Mouse (Mus musculus) CH12.LX (cell line): ENCODE measurements at regions not wholly inside any gene's neighbourhood (a gene's known extent, or its start where the extent isn't known, plus 50 kb on each side); places are given as distances from the start of the nearest gene placed in this dataset.

ENCODE experiments used
- DNase-seq: peaks from one replicate; pipeline ENCODE4 v3.0.0-alpha.2; 2013; ENCODE audit errors: extremely low read depth
- H3K27ac ChIP-seq: 2 replicates; pipeline ENCODE4 v1.5.1; 2012; ENCODE audit warnings: low read depth, mild to moderate bottlenecking, control low read depth, moderate library complexity; ENCODE audit not compliant: insufficient read depth
- H3K27me3 ChIP-seq: replicated peaks from 2 replicates; pipeline ENCODE3; 2012; ENCODE audit warnings: inconsistent platforms
- H3K36me3 ChIP-seq, 2 experiments: replicated peaks in 1 of 2; 2 replicates each; pipeline versions ENCODE3 to v1.6.1; 2012; ENCODE audit warnings: inconsistent platforms in 1 of 2, low read length in 1 of 2, mild to moderate bottlenecking in 1 of 2, mixed read lengths in 1 of 2, moderate library complexity in 1 of 2; ENCODE audit not compliant: control insufficient read depth in 1 of 2, insufficient read depth in 1 of 2
- H3K4me1 ChIP-seq, 2 experiments: 2 replicates each; pipeline ENCODE4 v1.6.1; 2012; ENCODE audit warnings: inconsistent platforms in 1 of 2, moderate library complexity in 1 of 2; ENCODE audit not compliant: insufficient read depth in 2 of 2, control insufficient read depth in 1 of 2
- H3K4me2 ChIP-seq: 2 replicates; pipeline ENCODE4 v1.6.1; 2012; ENCODE audit warnings: low read depth, mild to moderate bottlenecking, control low read depth; ENCODE audit not compliant: poor library complexity, insufficient read depth, severe bottlenecking
- H3K4me3 ChIP-seq, 3 experiments: fragments of 150-350 bp in 1 of 3; sonication (generic) in 1 of 3; replicated peaks in 1 of 3; 2 replicates each; pipeline versions ENCODE3 to v1.5.1; 2011 to 2012; ENCODE audit warnings: low read depth in 2 of 3, low read length in 2 of 3, mild to moderate bottlenecking in 2 of 3, moderate library complexity in 2 of 3, control low read depth in 1 of 3, improper control_type of control experiment in 1 of 3, inconsistent platforms in 1 of 3, mixed read lengths in 1 of 3; ENCODE audit not compliant: poor library complexity in 1 of 3
- H3K79me2 ChIP-seq: replicated peaks from 2 replicates; pipeline ENCODE4 v1.6.1; 2012; ENCODE audit warnings: mild to moderate bottlenecking, moderate library complexity; ENCODE audit not compliant: control insufficient read depth, poor library complexity, insufficient read depth, severe bottlenecking; ENCODE audit errors: extremely low read depth
- H3K9ac ChIP-seq: 2 replicates; pipeline ENCODE4 v1.6.1; 2012; ENCODE audit warnings: low read depth, mild to moderate bottlenecking, control low read depth, moderate library complexity; ENCODE audit not compliant: insufficient read depth
- H3K9me3 ChIP-seq: replicated peaks from 2 replicates; pipeline ENCODE3; 2012; ENCODE audit warnings: low read length, inconsistent platforms, mixed read lengths
- BHLHE40 ChIP-seq: IDR thresholded peaks from 2 replicates; pipeline ENCODE4 v1.6.1; 2011; ENCODE audit warnings: mild to moderate bottlenecking, low read depth, low read length, improper control_type of control experiment
- CHD1 ChIP-seq: IDR thresholded peaks from 2 replicates; pipeline ENCODE4 v1.6.1; 2012; ENCODE audit warnings: low read depth, low read length, improper control_type of control experiment, inconsistent platforms
- ELF1 ChIP-seq: IDR thresholded peaks from 2 replicates; pipeline ENCODE4 v1.6.1; 2014; ENCODE audit warnings: low read depth, mild to moderate bottlenecking, inconsistent platforms, low read length, improper control_type of control experiment
- GABPA ChIP-seq: IDR thresholded peaks from 2 replicates; pipeline ENCODE4 v1.6.1; 2012; ENCODE audit warnings: low read depth, low read length, improper control_type of control experiment, inconsistent platforms; ENCODE audit not compliant: insufficient replicate concordance
- HCFC1 ChIP-seq: IDR thresholded peaks from 2 replicates; pipeline ENCODE4 v1.6.1; 2012; ENCODE audit warnings: low read depth, mild to moderate bottlenecking, inconsistent platforms, low read length, improper control_type of control experiment
- JUND ChIP-seq: conservative IDR thresholded peaks from 2 replicates; pipeline ENCODE4 v1.6.1; 2011; ENCODE audit warnings: low read depth, low read length, improper control_type of control experiment
- MAX ChIP-seq: IDR thresholded peaks from 2 replicates; pipeline ENCODE4 v1.6.1; 2011; ENCODE audit warnings: low read length, improper control_type of control experiment
- PAX5 ChIP-seq: IDR thresholded peaks from 2 replicates; pipeline ENCODE4 v1.6.1; 2012; ENCODE audit warnings: low read length, inconsistent platforms, mixed read lengths
- POLR2AphosphoS2 ChIP-seq: IDR thresholded peaks from 2 replicates; pipeline ENCODE4 v1.6.1; 2011; ENCODE audit warnings: low read depth, low read length, improper control_type of control experiment
- RCOR1 ChIP-seq: conservative IDR thresholded peaks from 2 replicates; pipeline ENCODE4 v1.6.1; 2012; ENCODE audit warnings: low read depth, mild to moderate bottlenecking, inconsistent platforms, low read length, improper control_type of control experiment
- TCF12 ChIP-seq: IDR thresholded peaks from 2 replicates; pipeline ENCODE4 v1.6.1; 2014; ENCODE audit warnings: low read depth, mild to moderate bottlenecking, inconsistent platforms, low read length, improper control_type of control experiment
- UBTF ChIP-seq: IDR thresholded peaks from 2 replicates; pipeline ENCODE4 v1.6.1; 2012; ENCODE audit warnings: low read depth, mild to moderate bottlenecking, inconsistent platforms, low read length, improper control_type of control experiment, moderate library complexity
- USF1 ChIP-seq: IDR thresholded peaks from 2 replicates; pipeline ENCODE4 v1.6.1; 2014; ENCODE audit warnings: low read depth, mild to moderate bottlenecking, inconsistent platforms, low read length, improper control_type of control experiment
- USF2 ChIP-seq: conservative IDR thresholded peaks from 2 replicates; pipeline ENCODE4 v1.6.1; 2011; ENCODE audit warnings: low read depth, low read length, improper control_type of control experiment
- ZKSCAN1 ChIP-seq: IDR thresholded peaks from 2 replicates; pipeline ENCODE4 v1.6.1; 2012; ENCODE audit warnings: low read depth, inconsistent platforms, low read length, improper control_type of control experiment, borderline replicate concordance
- dilution Hi-C: fragments of 300-500 bp; cut with MboI; formaldehyde crosslinking; loops from 2 replicates; pipeline ENCODE4 v1.14.3; 2020; ENCODE audit warnings: low sequenced_read_pairs; ENCODE audit not compliant: extremely low pct_unique_long_range_greater_than_20kb, extremely low pct_ligation_motif_present
- in situ Hi-C: fragments of 300-500 bp; cut with MboI; formaldehyde crosslinking; loops from 3 replicates; pipeline ENCODE4 v1.14.3; 2019; ENCODE audit warnings: low sequenced_read_pairs, low pct_ligation_motif_present, low pct_unique_long_range_greater_than_20kb, mixed read lengths

GRCm38 (mm10) chr5:99840884-99841283 is 65.2 kb upstream of the Vamp9 start:
- in situ Hi-C loops (no loop called here), dilution Hi-C loops (no loop called here)
- no peak overlapping the region for H3K9ac ChIP-seq
- H3K9me3 ChIP-seq: no peaks in the 10 kb centered on the region
- DNase-seq: no peak
- no peak overlapping the region for H3K4me3 ChIP-seq
- no peaks in the 10 kb centered on the region for H3K27me3 ChIP-seq
- H3K4me2 ChIP-seq: no peak overlapping the region
- H3K36me3 ChIP-seq: no peaks in the 10 kb centered on the region
- H3K4me1 ChIP-seq: no peaks in the 10 kb centered on the region
- no peaks in the 10 kb centered on the region for H3K79me2 ChIP-seq
- H3K27ac ChIP-seq: no peak overlapping the region
- no peak for TF ChIP-seq POLR2AphosphoS2
- no peak for TF ChIP-seq USF1
- no peak for TF ChIP-seq HCFC1
- no peak for TF ChIP-seq PAX5
- TF ChIP-seq CHD1: no peak
- no peak for TF ChIP-seq RCOR1
- no peak for TF ChIP-seq TCF12
- TF ChIP-seq UBTF: no peak
- no peak for TF ChIP-seq ELF1
- TF ChIP-seq BHLHE40: no peak
- no peak for TF ChIP-seq ZKSCAN1
- TF ChIP-seq, all 38 proteins: peak for 0

- H3K4me2 ChIP-seq: no peak overlapping the region
- no peaks in the 10 kb centered on the region for H3K79me2 ChIP-seq
- dilution Hi-C loops: no loop called here
- TF ChIP-seq MAX: no peak
- TF ChIP-seq JUND: no peak
- no peak for TF ChIP-seq GABPA
- TF ChIP-seq USF2: no peak
- no peaks in the 10 kb centered on the region for H3K9me3 ChIP-seq
- no peak overlapping the region for H3K4me3 ChIP-seq
- in situ Hi-C loops: no loop called here
- no peaks in the 10 kb centered on the region for H3K27me3 ChIP-seq
- no peaks in the 10 kb centered on the region for H3K4me1 ChIP-seq
- no peak for DNase-seq
- H3K27ac ChIP-seq: no peak overlapping the region
- H3K9ac ChIP-seq: no peak overlapping the region
- H3K36me3 ChIP-seq: no peaks in the 10 kb centered on the region
Observed at GRCm38 (mm10) chr5:99845565-99846255, 60.3 kb upstream of the Vamp9 start.
